Mouse (Mus musculus): ENCODE results near the gene Phc2.
A peak's percentile ranks its signal among the peaks of the same experiment; 100 is the strongest.

Gene Phc2

DNA sequence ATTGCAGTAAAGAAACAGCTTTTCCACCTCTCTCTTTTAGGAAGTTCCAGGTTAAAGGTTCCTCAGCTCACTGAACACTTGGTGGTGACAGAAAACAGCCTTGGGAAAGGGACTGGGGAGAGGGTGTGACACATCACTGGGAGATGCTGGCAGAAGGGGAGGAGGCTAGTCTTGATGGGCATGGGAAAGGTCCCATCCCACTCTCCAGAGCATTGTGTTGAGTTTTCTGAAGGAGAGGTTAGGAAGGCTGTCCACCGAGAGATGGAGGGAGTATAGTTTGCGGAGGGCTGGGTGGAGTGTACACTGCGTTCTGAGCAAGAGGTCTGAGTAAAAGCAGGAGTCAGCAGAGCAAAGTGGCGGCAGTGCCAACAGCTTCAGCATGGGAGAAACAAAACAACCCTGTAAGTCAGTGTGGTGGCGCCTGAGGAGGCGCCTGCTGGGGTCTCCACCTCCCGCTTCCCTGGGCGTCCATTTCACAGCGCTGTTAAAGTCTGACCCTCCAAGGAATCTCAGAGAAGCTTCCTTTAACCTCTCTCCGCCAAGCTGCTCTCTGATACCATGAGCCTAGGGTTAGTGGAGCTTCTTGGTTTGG lies 88.0 kb downstream of the Phc2 start:
- no peak for DNase-seq (ENCODE audit: low read depth)

DNA sequence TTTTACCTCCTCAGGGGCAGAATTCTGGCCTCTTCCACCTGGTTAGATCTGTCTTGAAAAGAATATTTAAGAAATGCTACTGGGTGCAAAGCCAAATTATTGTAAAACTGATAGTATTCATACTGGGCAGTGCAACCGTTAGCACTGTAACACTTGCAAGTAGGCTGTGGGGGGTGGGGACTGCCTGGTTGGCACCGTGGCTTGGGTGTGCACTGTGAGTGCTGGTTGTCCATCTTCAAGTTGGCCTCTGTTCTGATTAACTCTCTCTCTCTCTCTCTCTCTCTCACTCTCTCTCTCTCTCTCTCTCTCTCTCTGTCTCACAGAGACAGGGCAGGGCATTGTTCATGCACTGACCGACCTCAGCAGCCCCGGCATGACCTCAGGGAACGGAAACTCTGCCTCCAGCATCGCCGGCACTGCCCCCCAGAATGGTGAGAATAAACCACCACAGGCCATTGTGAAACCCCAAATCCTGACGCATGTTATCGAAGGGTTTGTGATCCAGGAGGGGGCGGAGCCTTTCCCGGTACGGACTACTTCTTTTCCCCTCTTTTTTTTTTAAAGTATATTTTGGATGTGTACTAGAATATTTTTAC lies 88.6 kb downstream of the Phc2 start:
- no peak for DNase-seq (ENCODE audit: low read depth)

GRCm38 (mm10) chr4:128745160-128745559 lies 90.7 kb downstream of the Phc2 start:
- no peak for DNase-seq (ENCODE audit: low read depth)

DNA sequence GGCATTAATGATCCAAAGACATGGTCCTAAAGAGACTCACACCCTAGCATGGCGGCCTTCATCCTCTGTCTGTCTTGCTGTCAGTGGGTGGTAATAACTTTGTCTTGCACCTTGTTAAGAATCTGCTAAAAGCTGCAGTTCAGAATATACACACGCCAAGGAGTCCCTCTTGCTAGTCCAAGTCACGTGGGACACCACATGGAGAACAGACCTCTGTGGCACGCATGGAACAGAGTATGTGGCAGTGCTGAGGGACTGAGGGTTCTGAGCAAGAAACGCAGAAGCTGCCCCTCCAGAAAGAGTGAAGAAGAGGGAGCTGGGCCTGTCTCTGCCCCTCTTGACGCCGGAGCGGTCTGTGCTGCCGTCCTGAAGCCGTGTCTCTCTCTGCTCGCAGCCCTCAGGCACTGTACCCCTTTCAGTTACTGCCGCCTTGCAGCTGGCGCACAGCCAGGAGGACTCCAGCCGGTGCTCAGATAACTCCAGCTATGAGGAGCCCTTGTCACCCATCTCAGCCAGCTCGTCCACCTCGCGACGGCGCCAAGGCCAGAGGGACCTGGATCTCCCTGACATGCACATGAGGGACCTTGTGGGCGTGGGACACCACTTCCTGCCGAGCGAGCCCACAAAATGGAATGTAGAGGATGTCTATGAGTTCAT lies 93.2 kb downstream of the Phc2 start:
- DNase-seq (ENCODE audit: low read depth): no peak

GRCm38 (mm10) chr4:128748309-128748708 lies 93.8 kb downstream of the Phc2 start:
- DNase-seq (ENCODE audit: low read depth): no peak

- no peak for DNase-seq (ENCODE audit: low read depth)
These were observed 96.5 kb downstream of the Phc2 start for GRCm38 (mm10) chr4:128751006-128751405.

GRCm38 (mm10) chr4:128752031-128752757 lies 97.7 kb downstream of the Phc2 start:
- DNase-seq (ENCODE audit: low read depth): no peak

DNA sequence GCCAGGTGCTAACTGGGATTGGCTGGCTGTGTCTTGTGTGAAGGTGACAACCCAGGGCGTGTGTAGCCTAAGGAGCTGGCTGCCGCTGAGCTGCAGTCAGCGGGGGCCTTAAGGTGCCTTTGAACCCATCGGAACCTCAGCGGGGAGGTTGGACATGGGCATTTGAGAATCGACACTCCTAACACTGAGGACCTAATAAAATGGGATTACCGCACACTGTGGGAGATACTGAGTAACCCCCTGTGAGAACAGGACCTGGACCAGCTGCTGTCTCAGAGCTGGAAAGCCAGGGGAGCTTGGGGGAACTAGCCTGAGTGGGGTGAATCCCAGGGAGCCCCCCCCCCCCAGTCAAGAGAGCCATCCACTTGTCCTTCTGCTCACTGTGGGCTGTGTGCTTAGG lies 99.1 kb downstream of the Phc2 start:
- DNase-seq (ENCODE audit: low read depth): no peak

- DNase-seq (ENCODE audit: low read depth): no peak
These were observed 100.6 kb downstream of the Phc2 start, which contains the start of gene A3galt2 for GRCm38 (mm10) chr4:128755064-128755463. Gene A3galt2 (plus strand): TSS chr4:128755364.

DNA sequence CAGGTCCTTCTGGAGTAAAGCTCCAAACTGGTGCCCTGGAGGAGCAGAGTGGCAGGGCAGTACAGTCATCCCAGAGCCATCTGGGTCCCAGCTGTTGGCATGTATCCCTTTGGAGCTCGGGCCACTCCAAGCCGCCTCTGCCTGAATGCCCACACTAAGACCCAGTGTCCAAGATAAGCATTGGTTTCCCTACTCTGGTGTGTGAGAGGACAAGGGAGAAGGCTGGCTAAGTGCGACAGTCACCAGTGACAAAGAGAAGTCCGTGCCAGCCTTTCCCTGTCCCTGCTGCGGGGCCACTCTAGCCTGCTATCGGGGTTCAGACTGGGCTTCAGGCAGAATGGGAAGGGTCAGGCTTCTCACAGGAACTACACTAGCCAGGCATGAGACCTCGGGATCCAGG lies 101.4 kb downstream of the Phc2 start:
- DNase-seq (ENCODE audit: low read depth): no peak

- DNase-seq (ENCODE audit: low read depth): no peak
These were observed 104.7 kb downstream of the Phc2 start for GRCm38 (mm10) chr4:128759214-128759613.

GRCm38 (mm10) chr4:128760029-128760428 lies 105.5 kb downstream of the Phc2 start:
- no peak for DNase-seq (ENCODE audit: low read depth)

DNA sequence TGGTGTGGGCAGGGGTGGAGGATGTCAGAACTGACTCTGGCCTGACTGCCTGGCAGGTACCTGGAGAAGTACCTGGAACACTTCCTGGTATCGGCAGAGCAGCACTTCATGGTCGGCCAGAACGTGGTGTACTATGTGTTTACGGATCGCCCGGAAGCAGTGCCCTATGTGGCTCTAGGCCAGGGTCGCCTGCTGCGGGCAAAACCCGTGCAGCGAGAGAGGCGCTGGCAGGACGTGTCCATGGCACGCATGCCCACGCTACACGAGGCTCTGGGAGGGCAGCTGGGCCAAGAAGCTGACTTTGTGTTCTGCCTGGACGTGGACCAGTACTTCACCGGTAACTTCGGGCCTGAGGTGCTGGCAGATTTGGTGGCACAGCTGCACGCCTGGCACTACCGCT lies 112.4 kb downstream of the Phc2 start:
- no peak for DNase-seq (ENCODE audit: low read depth)

GRCm38 (mm10) chr4:128768120-128768519 lies 113.6 kb downstream of the Phc2 start:
- DNase-seq (ENCODE audit: low read depth): no peak

DNA sequence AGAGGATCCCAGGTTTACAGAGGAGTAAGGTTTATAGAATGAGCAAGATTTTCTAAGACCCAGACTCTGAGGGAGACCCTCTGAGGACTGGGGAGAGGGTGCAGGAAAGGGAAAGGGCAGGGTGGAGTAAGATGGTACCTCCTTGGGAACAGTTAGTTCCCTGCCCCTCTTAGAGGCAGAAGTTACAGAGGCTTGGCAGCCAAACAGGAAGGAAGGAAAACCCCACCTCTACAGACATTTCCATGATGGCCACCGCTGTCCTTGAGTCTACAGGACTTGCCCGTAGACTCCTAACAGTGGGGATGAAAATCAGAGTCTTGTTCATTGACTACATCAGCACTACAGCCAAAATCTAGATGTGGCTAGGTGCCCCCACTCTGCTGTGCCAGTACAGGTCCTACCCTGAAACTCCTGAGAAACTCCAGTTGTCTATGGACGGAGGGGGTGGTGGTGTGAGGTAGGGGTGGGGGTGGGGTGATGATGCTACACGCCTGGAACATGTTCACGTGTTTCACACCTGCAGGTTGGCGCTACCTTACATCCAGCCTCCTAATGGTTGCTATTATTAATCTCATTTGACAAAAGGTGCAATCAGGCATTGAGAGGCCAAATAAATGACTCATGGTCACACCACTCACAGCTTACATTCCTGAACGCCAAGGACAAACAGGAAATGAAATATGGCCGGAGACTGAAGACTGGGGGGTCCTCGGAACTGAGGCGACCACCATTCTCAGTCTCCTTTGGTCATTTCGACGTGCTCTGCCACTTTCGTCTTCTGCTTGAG lies 115.3 kb downstream of the Phc2 start:
- DNase-seq (ENCODE audit: low read depth): no peak

DNA sequence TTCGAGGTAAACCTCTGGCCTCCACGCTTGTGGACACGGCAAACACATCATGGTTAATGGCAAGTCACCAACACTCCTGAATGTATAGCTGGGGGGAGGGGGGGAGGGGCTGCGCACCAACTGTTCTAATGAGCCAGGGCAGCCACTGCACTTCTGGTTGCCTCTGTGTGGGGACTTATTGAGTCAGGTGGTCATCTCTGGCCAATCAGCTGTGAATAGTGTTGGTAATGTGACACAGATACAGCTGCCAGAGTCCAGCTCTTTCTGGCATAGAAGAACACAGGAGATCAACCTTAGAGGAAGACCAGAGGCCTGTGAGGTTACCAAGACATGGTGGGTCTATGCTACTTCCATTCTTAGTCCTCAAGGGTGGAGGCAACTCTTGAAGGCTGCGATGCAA lies 116.2 kb downstream of the Phc2 start:
- no peak for DNase-seq (ENCODE audit: low read depth)

GRCm38 (mm10) chr4:128773820-128774219 lies 119.3 kb downstream of the Phc2 start:
- no peak for DNase-seq (ENCODE audit: low read depth)

GRCm38 (mm10) chr4:128774467-128774866 lies 120.0 kb downstream of the Phc2 start:
- DNase-seq (ENCODE audit: low read depth): peak; percentile 80

DNA sequence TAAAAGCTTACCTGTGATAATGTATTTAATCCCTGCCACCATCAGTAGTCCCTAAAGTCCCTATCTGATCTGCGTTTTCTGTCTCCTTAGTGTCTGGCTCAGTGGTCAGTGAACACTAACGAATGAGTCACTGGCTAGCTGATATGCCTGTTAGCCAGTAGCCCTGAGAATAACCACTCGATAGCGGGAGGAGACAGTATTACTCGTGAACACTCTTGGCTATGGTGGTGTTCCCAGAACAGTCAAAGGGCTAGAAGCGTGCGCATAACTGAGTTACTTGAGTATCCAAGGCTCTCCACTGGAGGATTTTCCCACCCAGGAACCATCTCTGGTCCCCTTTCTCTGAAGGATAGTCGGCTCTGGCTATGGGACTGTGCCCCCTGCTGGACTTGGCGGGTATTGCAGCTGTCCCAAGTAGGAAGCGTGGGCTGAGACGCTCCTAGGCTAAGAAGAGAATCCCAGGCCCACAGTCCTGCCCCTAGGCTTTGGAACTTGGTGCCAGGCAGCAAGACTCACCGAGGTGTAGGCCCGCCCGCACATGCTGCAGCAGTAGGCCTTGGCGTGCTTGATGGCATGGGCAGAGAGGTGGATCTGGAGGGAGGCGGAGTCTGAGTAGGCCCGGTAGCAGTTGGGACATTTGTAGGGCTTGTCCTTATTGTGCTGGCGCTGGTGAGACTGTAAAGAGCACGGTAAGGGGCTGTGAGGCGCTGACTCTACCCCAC lies 122.2 kb downstream of the Phc2 start:
- DNase-seq (ENCODE audit: low read depth): peak; percentile 77

DNA sequence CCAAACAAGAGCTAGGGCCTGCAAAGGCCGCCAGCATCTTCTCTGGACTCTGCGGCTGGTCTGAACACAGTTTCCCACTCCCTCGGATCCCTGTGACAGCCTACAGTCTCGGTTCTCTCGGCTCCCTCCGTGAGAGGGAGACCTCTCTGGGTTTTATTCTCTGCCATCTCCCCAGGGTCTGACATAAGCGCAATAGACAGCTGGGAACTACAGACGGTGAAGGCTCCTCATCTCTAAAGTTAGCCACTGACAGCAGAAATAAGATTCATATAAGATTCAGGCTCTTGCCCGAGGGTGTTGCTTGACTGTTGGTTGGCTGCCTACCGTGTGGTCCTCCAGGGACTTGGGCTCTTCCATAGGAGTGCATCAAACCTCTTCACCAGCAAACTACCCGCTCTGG lies 123.1 kb downstream of the Phc2 start:
- DNase-seq (ENCODE audit: low read depth): no peak

DNA sequence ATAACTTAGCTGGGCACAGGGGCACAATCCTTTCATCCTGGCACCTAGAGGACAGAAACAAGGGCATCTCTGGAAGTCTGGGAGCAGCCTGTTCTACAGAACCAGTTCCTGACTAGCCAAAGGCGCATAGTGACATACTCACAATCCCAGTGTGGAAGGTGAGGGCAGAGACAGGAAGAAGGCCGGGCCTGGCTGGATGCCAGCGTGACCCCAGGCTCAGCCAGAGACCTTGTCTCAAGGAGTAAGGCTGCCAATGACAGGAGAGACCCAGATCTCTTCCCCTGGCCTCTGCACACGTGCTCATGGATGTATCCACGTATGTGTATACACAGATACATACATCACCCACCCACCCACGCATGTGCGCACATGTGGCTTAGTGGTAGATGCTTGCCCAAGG lies 127.5 kb downstream of the Phc2 start:
- DNase-seq (ENCODE audit: low read depth): no peak

DNA sequence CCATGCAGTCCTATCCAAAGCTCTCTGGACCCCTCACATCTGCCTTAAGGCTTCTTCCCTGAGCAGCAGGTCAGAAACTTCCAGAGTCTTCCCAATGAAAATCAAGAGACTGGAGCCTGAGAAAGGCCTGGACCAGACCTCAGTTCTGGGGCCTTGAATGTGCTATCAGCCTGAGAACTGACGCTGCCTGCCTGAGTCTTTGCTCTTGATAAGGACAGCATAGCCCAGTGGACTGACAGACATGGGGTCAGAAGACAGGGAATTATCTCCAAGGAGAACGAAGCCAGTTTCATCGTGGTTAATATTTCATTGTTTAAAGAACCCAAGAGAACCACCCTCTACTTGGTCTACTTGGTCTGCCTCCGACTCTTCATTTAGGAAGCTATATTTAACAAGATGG lies 128.1 kb downstream of the Phc2 start:
- DNase-seq (ENCODE audit: low read depth): no peak

All from induced T-regulatory cell, adult 2 months (primary cell).